Mouse (Mus musculus): ENCODE data around the gene Eif4a2.
A peak's percentile ranks its signal among the peaks of the same experiment; 100 is the strongest.
"Not testable (repeated sequence)": the region's sequence is repeated elsewhere in the genome, so short reads cannot be mapped to it uniquely, and the experiment has no call there.

Gene Eif4a2

DNA sequence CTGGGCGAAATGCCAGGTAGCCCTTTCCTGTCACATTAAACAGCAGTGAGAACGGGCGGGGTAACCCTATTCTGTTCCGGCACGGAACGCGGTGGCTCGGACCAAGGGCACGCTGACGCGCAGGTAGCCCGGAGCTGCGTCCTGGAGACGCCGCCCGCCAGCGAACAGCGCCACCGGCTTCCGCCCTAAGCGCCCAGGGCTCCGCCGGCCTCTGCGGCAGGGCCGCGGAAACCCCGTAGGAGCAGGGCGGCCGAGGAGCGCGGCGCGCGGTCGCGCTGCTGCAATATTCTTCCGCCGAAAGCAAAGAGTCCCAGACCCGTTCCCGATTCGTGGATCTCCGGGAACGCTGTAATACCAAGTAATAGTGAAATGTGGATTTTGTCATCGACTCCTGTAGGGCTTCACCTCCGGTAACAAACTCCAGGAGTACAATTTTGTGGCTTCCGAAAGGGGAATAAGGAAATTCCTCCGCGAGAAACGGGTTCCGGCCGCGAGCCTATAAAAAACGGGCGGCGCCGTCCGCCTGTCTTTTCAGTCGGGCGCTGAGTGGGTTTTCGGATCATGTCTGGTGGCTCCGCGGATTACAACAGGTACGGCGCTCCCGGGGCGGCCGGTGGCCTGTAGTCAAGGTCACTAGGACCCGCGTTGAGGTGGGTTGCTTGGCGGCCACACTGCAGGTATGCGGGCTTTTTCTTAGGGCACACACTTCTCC, at the start of gene Eif4a2:
Gene Eif4a2, plus strand, starts transcription at position 214 of the 712 bp plus-strand sequence.
- peak; percentile 92 for DNase-seq (ENCODE audit: low spot score)

DNA sequence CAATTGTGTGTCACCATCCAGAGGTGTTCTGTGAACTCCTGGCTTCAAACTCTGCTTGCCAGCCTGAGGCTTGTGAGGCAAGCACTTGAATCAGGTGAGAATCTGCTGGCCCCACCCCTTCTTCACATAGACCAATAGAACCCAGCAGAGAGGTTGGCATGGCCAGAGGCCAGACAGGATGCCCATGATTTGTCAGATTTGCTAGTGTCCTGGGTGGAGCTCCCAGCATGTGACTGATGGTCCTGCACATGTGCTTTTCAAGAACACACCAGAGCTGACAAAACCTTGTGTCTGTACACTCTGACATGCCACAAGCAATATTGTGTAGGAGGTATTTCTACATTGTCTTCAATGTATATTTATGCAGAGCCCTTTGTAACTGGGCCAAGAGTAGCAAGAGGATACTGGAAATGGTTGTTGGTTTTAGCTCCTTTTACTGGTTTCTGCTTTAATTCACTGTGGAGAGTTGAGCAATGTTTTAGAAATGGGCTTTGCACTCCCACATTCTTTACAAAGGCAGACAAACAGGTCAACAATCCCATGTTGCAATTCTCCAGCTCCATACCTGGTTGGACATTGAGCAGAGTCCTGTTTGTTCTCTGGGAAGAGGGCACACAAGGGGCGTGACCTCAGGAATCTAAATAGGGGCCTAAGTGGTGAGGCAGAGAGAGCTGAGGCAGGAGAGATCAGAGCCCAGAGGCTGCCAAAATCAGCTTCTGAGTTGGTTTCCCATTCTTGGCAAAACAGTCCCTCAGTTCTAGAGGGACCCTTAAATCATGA, 49.4 kb upstream of the Eif4a2 start, which contains the start of gene Kng1:
Gene Kng1, plus strand, starts transcription at position 198 of the 780 bp plus-strand sequence.
- DNase-seq (ENCODE audit: low spot score) = not testable (repeated sequence)

DNA sequence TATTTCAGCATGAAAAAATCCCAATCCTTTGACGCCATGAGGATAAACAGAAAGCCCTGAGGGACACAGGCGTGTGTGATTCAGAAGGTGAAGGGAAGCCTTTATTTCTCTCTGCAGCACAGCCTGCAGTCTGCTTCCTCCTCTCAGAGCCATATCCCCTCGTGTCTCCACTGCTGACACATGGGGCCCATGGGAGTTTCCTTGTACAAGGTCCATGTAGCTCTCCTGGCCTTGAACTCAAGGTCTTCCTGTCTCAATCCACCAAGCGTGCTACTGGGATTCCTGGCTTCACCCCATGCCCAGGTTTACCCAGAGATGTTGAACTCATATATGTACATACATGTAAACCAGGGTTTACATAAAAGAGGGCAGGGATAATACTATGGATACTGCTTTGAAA, 47.6 kb upstream of the Eif4a2 start:
- DNase-seq (ENCODE audit: low spot score) = not testable (repeated sequence)

DNA sequence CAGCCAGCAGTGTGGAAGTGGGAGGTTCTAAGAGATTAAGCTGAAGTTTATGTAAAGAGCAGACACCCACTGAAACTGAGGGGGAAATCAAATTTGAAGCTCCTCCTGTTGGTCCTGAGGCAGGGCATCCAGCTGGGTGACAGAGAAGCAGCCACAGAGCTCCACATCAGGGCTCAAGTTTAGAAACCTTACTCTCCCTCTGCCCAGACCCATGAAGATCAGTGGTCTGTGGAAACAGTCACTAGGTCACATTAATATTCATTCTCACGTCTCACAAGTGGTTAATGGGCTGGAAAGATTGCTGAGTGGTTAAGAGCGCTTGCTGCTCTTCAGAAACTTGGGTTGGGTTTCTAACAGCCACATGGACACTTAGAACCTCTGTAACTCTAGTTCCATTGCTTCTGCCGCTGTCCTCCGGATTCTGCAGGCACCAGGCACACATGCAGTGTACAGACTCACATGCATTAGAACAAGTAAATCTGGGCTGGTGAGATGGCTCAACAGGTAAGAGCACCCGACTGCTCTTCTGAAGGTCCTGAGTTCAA, 46.4 kb upstream of the Eif4a2 start:
- not testable (repeated sequence) for DNase-seq (ENCODE audit: low spot score)

DNA sequence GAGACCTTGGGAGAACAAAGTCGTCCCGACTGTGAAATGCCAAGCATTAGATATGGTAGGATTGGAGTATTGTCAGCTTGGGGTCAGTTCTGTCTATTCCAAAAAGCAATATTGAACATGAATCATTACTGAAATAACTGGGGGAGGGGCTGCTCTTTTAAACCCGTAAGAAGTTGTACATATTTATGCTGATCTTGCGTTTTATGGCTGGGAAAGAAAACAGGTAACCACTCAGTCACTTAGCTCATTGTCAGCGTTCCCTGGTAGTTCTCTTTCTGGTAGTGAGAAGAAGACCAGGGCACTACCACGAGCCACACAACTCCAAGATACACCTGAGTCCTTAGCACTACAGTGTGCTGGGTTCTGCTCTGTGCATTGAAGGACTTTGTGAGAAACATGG, 29.7 kb upstream of the Eif4a2 start:
- DNase-seq (ENCODE audit: low spot score) = not testable (repeated sequence)

DNA sequence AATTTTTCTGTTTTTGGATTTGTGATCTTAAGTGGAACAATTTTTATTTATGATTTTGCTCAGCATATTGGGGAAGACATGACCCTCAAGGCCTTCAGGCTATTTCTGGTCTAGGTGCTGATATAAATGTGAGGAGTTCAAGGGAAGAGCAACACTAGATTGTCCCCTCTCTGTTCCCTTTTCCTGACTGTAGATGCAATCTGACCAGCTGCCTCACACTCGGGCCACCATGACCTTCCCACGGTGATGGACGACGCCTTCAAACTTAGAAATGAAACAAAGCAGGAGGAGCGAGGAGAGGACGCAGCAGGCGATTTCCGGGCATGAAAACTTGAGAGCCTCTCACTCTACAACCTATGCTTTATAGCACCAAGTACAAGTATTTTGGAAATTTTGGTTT, 20.1 kb upstream of the Eif4a2 start:
- not testable (repeated sequence) for DNase-seq (ENCODE audit: low spot score)

DNA sequence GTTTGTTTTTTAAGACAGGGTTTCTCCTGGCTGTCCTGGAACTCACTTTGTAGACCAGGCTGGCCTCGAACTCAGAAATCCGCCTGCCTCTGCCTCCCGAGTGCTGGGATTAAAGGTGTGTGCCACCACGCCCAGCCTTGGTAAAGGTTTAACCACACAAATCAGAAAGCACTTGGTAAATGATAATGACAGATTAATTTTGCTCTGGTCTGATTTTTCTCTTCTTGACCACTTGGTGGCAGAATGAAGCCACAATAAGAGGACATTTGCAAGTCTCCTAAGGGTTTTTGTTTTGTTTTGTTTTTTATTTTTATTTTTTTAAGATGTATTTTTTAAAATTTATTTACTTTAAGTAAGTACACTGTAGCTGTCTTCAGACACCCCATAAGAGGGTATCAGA, 19.5 kb upstream of the Eif4a2 start:
- not testable (repeated sequence) for DNase-seq (ENCODE audit: low spot score)

DNA sequence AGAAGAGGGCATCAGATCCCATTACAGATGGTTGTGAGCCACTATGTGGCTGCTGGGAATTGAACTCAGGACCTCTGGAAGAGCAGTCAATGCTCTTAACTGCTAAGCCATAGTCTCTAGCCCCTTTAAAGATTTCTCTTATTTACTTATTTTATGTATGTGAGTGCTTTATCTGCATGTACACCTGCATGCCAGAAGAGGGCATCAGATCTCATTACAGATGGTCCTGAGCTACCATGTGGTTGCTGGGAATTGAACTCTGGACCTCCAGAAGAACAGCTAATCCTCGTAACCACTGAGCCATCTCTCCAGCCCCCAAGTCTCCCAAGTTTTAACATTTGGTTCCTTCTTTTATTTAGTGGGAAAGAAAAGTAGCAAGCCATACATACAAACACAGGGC, 18.8 kb upstream of the Eif4a2 start:
- DNase-seq (ENCODE audit: low spot score) = not testable (repeated sequence)

DNA sequence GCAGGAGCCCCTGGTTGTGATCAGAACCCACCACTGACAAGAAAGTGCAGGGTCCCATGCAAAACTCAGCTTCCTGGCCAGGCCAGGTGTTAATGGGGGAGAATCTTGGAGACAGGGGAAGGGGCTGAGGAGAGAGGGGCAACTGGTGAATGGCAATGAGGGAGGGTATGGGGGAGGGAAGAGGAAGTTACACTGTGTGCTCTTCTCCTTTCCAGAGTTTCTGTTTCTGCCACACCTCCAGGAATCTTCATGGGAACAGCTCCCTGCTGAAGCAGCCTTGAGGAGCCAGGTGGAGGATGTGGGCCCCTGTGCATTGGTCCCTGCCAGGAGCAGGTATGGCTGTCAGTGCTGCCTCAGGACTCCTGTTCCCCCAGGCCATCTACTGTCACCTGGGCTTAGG, 15.9 kb upstream of the Eif4a2 start:
- not testable (repeated sequence) for DNase-seq (ENCODE audit: low spot score)

DNA sequence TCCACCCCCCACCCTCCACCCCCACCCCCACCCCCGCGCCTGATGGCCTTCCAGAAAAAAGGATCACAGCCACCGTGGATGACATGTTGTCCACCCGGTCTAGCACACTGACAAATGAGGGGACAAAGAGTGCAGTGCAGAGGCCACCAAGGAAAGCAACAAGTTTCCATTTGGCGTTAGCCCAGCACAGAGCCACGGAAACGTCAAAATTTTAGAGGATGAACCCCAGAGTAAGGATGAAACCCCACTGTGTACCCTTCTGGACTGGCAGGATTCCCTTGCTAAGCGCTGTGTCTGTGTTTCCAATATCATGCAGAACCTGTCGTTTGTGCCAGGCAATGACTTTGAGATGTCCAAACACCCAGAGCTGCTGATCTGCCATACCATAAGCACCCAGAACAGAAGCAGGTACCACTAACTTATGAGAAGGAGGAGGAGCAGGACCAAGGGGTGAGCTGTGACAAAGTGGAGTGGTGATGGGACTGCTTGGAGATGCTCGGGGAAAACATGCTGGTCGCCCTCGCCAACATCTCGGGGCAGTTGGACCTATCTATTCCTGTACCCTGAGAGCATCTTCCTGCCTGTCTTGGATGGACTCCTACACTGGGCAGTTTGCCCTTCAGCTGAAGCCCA, 13.8 kb upstream of the Eif4a2 start:
- no peak for DNase-seq (ENCODE audit: low spot score)

DNA sequence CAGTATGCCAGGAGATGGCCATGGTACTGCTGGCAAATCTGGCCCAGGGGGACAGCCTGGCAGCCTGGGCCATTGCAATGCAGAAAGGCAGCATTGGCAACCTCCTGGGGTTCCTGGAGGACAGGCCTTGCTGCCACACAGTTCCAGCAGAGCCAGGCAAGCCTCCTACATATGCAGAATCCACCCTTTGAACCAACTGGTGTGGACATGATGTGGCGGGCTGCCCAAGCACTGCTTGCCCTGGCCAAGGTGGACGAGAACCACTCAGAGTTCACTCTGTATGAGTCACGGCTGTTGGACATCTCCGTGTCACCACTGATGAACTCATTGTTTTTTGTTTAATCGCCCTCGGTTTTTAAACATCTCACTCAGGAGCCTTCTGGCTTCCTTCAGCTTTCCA, 13.1 kb upstream of the Eif4a2 start:
- DNase-seq (ENCODE audit: low spot score) = no peak

DNA sequence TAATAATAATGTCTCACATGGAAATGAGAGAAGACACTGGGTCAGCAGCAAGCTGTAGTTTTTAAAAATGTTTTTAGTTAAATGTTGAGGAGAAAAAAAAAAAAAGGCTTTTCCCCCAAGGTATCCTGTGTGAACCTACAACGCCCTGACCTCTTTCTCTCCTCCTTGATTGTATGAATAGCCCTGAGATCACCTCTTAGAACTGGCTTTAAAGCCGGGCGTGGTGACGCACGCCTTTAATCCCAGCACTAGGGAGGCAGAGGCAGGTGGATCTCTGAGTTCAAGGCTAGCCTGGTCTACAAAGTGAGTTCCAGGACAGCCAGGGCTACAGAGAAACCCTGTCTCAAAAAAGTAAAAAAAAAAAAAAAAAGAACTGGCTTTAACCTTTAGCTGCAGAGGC, 11.7 kb upstream of the Eif4a2 start:
- not testable (repeated sequence) for DNase-seq (ENCODE audit: low spot score)

DNA sequence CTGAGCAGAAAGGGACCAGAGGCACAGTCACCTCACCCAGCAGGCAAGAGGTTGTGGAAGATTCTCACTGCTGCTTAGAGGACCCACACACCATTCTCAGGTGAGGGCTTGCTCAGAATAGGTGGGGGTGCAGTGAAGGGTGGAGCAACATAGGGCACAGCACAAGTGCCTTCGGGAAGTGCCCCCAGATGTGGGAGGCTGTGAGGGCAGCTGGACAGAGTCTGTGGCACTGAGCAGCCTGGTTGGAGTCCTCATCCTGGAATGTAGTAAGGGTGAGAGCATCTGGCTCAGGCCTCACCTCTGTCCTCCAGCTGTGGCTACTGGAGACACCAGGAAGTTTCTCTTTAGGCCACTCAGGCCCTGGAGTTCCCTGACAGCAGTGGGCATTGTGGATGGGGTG, 10.4 kb upstream of the Eif4a2 start:
- not testable (repeated sequence) for DNase-seq (ENCODE audit: low spot score)

DNA sequence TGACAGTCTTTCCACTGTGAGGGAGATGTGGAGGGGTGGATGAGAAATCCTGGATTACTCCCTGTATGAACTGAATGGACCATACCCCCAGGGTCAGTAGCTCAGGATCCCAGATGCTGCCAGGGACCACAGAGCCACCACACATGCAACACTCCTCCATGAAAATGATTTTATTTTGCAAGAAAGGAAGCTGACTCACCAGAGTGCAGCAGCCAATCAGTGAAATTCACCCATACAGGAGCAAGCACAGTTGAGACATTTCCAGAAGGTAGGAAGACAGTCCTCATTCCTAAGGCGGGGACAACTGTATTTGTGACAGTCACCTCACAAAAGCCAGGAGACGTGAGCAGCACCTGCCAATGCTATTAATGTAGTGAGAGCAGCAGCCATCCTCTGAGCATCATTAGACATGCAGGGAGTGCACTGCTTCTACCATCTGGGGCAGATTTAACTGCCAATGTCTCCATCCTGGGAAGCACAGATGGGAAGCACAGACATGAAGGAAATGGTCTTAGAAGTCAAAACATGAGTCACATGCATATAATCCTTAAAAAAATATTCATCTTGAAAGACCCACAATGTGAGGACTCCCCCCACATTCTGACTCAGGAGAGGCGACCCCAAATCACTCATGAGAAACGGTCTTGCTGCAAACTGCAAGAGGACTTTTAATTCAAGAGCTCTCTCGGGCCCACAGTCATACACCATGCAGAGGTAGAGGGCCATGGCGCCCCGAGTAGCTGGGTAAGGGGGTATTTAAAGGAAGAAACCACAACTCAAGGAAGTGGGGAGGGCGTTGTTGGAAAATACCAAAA, 9.7 kb upstream of the Eif4a2 start:
- not testable (repeated sequence) for DNase-seq (ENCODE audit: low spot score)

DNA sequence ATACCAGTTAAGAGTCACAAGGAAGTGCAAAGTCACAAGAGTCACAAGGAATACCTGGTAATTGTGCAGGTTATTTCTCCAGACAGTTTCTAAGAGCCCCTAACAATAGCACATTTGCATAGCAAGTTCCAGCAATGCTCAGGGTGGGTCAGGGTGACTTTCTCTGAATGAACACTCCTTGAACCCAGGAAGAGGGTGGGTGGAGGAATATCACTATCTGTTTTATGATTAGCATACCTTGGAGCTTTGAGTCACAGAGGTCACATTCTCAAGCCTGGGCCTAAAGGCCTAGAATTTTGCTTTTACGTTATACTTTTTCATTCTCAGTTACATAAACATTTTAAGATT, 9.2 kb upstream of the Eif4a2 start:
- not testable (repeated sequence) for DNase-seq (ENCODE audit: low spot score)

DNA sequence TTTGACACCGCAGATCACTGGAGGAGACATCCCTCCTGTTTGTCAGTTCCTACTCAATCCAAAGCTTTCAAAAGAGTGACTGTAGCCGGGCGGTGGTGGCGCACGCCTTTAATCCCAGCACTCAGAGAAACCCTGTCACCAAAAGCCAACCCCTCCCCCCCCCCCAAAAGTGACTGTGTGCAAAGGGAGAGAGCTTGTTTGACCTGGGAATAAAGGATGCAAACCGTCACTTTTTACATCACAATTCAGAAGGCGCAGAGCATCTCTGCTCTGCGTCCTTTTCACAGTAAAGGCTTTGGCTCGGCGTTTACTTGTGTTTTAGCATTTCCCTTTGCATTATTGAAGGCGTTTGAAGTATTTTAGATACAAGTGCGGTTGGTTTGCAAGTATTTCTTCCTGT, 7.6 kb upstream of the Eif4a2 start:
- no peak for DNase-seq (ENCODE audit: low spot score)

DNA sequence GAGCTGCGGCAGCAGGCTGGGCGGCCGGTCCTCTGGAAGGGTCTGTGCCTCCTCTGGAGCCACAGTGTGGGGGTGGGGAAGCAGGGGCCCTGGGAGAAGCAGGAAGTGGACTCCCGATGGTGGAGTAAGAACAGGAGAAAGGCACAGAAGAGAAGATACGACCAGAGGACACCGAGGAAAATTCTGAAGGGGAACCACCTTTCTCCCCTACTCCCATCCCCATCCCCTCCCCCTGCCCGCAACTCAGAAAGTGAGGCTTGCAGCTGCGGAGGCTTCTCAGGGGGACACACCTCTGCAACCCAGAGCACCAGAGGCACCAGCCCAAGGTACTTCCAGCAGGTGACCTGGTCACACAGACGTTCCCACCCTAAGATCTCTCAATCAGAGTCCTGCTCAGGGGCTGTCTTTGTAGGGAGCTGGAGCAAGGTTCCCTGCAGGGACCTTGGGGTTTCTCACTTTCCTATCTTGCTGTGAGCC, 7.1 kb upstream of the Eif4a2 start:
- no peak for DNase-seq (ENCODE audit: low spot score)

DNA sequence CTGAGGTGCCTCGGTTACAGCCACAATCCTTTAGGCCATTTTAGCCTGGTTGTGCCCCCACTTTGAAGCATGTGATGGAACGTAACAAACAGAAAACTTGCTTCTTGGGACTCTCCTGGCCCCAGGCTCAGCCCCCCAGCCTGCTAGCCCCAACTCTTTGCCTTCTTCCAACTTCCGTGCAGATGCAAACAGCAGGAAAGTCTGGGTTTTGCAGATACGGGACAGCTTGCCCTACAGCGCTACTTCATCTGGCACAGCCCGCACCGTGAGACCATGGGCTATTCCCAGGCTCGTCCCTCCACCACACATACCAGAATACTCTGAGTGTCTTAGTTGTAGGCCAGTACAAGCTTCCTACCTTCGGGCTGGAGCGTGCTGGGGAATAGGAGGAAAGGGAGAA, 6.6 kb upstream of the Eif4a2 start:
- DNase-seq (ENCODE audit: low spot score) = no peak

DNA sequence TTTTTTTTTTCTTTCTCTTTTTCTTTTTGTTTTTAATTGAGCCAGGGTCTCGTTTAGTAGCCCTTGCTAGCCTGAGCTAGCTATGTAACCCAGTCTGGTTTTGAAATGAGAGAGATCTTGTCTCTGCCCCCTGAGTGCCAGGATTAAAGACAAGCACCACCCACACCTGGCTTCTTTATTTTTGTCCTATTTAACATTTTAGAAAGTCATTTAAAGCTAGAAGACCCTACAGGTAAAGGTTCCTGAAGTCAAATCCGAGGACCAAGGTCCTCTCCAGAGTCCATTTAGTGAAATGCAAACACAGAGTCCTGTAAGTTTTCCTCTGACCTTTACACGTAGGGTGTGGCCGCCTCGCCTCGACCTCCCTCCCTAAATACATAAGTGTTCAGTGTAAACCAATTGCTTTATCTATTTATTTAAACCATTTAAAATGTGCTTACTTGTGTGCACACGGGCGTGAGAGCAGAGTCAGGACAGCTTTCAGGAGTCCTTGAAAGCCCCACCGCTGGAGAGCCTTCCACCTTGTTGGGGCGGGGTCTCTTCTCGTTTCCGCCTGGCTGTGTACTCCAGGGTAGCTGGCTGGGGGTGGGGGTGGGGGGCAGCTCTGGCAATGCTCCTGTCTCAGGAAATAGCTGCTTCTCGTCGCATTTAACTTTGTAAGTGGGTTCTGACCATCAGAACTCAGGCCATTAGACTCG, 4.8 kb upstream of the Eif4a2 start:
- DNase-seq (ENCODE audit: low spot score) = no peak

DNA sequence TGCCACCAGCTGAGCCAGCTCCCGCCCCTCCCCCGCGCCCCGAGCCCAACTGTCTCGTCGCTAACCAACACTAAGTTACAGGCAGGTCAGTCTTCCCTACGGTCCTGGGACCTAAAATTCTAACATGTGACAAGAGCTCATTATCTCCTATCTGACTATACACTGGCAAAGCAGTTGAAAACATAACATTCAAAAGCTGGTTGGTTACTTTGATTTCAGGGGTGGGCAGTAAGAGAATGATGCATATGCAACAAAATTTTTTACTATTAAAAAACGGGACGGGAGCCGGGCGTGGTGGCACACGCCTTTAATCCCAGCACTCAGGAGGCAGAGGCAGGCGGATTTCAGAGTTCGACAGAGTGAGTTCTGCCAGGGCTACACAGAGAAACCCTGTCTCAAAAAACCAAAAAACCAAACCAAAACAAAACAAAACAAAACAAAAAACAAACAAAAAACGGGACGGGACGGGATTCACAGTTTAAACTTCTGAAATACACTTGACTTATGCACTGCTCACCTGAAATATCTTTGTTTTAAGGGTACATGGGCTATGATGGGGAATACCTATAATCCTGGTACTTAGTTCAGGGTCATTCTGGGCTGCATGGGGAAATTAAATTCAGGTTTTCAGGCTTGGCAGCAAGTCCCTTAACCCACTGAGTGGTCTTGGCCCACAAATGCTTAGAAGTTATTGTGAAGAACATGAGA, 4.1 kb upstream of the Eif4a2 start:
- no peak for DNase-seq (ENCODE audit: low spot score)

Data from urinary bladder, postnatal 25 days (tissue).